Mouse (Mus musculus): ENCODE measurements around the gene Tprn. TPM values are rescaled to one million over a fixed set of nuclear protein-coding genes. Genes with fewer than 3 reads are reported as not detected.

The Tprn gene
- total RNA-seq, 2 experiments from 2014 or later, result 21.5 to 23.8 TPM

DNA sequence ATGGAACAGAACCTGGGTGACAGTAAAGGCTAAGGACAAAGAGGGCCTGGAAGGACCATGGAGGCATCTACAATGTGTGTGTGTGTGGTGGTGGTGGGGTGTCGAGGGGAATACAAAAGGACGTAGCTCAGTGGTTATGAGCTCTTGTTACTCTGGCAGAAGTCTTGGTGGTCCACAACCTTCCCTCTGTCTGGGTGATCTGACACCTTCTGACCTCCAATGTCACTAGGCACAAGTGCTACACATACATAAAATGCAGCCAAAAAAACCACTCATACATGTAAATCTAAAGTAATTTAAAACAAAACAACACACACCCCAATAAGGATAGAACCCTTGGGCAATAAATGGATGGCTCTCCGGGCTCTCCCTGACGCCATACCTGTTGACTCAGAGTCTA lies 35.0 kb upstream of the Tprn start:
- no peak for DNase-seq (ENCODE audit: low spot score in 2 of 2)
- TF ChIP-seq CTCF (conservative IDR thresholded peaks at IDR 0.05), result no peak
- Histone ChIP-seq H3K27ac (peak overlapping the region; percentile 98), H3K4me3 (no peak overlapping the region)

DNA sequence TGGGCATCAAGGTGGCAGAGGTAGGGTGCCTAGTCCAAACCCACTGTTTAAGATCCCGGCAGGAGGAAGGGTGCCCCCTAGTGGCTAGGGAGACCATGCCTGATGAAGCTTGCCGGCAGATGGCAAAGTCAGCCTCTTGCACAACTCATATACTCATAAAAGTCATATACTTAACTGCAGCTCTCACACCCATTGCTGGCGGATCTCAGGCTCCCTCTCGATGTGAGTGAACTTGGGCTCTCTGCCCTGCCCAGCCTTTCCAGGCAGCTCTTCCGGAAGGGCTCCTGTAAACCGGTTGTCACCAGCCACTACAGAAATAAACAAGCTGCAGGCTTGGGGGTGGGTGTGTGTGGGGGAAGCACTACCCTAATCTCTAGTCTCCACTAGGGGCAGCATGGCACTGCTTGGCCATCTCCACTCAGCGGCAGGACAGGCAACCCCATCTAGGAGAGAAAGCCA lies 34.0 kb upstream of the Tprn start:
- TF ChIP-seq CTCF (conservative IDR thresholded peaks at IDR 0.05), result peak; percentile 85
- Histone ChIP-seq H3K27ac (peak overlapping the region; percentile 98), H3K4me3 (peak overlapping the region; percentile 45)
- peak; percentile 81 to 90 for DNase-seq (ENCODE audit: low spot score in 2 of 2)

DNA sequence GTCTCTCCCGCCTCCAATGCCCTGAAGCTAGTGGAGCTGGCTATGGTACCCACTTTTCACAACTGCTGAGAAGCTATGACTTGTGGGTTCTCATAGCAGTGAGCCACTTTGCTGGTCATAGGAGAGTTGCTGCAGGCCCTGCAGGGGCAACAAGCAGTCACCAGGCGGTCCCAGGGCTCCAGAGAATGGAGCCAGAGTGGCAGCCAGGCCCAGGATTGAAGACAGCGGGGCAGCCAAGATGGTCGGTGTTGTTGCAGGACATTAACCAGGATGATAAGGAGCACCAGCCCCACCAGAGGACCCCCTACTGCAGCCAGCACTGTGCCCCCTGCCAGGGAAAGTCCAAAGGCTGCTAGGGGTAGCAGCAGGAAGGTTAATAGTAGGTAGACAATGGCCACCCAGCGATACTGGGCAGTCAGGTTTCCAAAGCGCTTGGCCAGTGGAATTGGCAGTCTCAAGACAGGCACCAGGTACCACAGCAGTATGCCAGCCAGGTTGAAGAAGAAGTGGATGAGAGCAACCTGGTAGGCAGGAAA lies 33.4 kb upstream of the Tprn start:
- TF ChIP-seq CTCF (conservative IDR thresholded peaks at IDR 0.05), result no peak
- Histone ChIP-seq H3K27ac (peak overlapping the region; percentile 98), H3K4me3 (peak overlapping the region; percentile 45; the same call in 1 of the 2 replicates)
- DNase-seq (ENCODE audit: low spot score in 2 of 2), result no peak

DNA sequence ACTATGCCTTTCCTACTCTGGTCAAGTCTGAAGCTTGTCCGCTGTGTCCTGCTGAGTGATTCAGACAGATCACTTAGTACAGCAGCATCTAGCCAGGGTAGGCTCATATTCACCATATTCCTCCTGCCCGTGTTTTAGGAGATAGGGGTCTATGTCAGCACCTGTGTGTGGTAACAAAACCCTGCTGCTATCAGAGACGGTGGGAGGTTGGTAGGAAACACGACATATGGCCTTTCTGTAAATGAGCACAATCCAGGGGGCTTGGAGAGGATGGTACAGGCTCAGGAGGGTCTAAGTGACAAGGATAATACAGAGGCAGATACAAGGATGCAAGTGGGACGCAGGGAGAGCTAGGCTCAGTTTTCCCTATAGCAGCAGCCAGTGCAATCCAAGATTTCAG lies 32.8 kb upstream of the Tprn start:
- DNase-seq (ENCODE audit: low spot score in 2 of 2), result no peak
- TF ChIP-seq CTCF (conservative IDR thresholded peaks at IDR 0.05), result no peak
- H3K4me3 ChIP-seq, result no peak overlapping the region
- peak overlapping the region; percentile 98; the same call in 1 of the 2 replicates for H3K27ac ChIP-seq

DNA sequence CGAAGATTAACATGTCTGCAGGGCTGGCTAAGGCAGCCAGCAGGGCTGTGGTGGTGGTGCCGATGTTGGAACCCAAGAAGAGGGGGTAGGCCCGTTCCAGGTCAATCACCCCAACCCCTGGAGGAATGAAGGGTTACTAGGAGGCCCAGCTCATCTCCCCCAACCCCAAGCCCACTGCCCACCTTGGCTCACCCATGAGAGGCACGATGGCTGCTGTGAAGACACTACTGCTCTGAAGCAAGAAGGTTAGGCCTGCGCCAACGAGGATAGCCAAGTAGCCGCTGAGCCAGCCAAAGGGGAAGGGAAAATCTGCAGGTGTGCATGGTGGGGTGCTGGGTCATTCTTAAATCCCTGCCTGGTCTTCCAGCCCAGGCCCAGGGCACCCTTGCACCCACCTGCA lies 31.8 kb upstream of the Tprn start:
- no peak for DNase-seq (ENCODE audit: low spot score in 2 of 2)
- H3K4me3 ChIP-seq, result no peak overlapping the region
- no peak for TF ChIP-seq CTCF (conservative IDR thresholded peaks at IDR 0.05)
- H3K27ac ChIP-seq, result no peak overlapping the region

DNA sequence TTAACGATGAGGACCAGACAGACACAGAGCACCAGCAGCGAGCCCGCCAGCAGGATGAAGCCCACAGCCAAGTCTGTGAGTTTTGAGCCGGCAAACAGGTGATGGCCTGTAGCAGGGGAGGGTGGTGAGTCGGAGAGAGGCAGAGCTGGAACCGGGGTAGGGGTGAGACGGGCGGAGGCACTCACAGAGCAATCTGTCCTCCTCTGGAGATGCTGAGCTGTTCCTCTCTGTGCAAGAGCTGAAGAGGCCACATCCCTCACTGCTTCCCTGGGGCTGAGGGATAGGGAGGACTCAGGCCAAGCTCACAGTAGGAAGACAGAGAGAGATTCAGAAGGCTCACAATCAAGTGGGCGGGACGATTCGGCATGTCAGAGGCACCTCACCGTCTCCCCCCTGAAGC lies 31.4 kb upstream of the Tprn start:
- H3K4me3 ChIP-seq, result no peak overlapping the region
- no peak for DNase-seq (ENCODE audit: low spot score in 2 of 2)

DNA sequence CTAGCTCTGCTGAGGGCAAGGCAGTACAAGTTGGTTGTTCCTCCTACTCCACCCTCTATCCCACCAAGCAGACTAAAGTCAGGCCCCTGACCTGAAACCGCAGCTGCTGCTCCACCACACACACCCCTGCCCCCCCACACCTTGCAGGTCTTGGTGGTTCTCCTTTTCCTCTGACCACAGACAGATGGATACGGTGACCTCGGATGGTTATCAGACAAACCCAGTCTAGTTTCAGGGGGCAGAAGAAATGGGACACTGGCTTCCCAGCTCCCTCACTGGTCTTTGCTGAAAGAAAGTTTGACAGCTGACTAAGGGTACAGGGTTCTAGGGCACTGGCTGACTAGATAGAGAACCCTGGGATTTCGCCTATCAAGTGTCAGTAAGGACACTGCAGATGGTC lies 29.0 kb upstream of the Tprn start:
- TF ChIP-seq CTCF (conservative IDR thresholded peaks at IDR 0.05), result no peak
- no peak for DNase-seq (ENCODE audit: low spot score in 2 of 2)
- Histone ChIP-seq H3K4me3 (no peak overlapping the region), H3K27ac (no peak overlapping the region)

More for the DNA sequence above, 31.4 kb upstream of the Tprn start:
- no peak for TF ChIP-seq CTCF (conservative IDR thresholded peaks at IDR 0.05)
- H3K27ac ChIP-seq, result no peak overlapping the region

DNA sequence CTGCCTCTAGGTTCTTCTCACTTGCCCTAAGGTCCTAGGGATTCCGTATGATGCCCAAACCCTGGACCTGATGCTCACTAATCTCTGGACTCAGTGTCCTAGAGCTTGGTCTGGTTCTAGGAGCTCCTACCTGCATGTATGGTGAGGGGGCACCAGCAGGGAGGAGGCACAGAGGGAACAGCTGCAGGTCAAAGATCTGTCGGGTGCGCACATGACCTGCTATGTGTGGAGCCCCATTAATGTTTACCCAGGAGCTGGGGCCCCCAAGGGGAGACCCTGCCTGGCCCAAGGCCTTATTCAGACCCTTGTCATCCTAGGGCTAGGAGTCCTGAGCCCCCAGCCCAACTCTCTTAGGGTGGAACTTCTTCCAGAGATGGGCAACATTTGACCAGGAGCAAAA lies 28.4 kb upstream of the Tprn start, which contains the start of gene Slc34a3:
Slc34a3 (minus strand) TSS at position 315 of the 400 bp plus-strand sequence.
- no peak within 1 kb of the TSS for H3K4me3 ChIP-seq
- no peak for DNase-seq (ENCODE audit: low spot score in 2 of 2)
- TF ChIP-seq CTCF (conservative IDR thresholded peaks at IDR 0.05), result no peak
- H3K27ac ChIP-seq, result no peak within 1 kb of the TSS

DNA sequence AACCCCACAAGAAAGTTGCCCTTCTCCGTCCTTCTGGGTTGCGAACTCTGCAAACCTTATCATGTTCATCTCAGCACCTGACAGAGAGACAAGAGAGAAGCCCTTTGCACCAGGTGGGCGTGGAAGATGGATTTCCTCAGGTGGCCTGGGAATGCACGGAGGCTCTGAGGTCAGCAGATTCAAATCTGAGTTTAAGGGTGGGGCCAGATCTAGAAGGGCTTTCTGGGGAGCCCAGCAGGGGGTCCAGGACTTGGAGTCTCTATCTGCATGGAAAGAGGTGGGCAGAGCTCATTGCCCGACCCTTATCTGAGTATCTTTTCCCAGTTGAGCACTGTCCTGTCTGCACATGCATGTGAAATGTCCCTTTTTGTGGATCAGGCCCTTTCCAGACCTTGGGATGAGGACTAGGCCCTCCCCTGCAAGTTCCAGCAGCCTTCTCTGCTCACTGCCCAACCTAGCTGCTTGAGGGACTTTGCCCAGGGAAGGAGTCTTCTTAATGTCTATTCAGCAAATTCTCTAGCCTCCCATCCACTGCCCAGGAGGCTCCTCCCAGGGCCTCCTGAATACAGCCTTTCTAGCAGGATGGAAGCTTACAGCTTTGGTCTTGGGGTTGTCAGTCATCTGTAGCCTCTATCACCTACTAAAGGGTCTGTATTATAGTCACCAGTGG lies 27.7 kb upstream of the Tprn start:
- no peak overlapping the region for H3K4me3 ChIP-seq
- no peak for TF ChIP-seq CTCF (conservative IDR thresholded peaks at IDR 0.05)
- no peak overlapping the region for H3K27ac ChIP-seq
- DNase-seq (ENCODE audit: low spot score in 2 of 2), result no peak

DNA sequence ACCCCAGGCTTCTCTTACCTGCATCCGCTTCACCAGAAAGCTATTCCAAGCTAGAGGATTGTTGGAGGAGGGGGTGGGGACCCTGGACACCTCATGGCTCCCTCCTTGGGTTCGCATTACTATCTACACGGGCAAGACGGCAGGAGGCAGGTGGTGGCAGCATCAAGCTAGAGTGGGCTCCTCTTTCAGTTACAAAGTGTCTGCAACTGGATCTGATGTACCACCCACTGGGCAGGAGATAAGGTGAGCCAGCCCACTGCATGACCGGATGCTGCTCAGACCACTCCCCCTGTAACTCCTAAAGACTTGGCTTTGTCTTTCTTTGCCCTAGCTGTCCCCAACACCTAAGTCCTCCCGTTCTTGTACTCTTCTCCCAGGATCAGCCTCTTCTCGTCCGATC lies 25.8 kb upstream of the Tprn start, which contains the start of gene Rnf224:
Rnf224 (minus strand) TSS at position 174 of the 400 bp plus-strand sequence.
- no peak for DNase-seq (ENCODE audit: low spot score in 2 of 2)
- no peak within 1 kb of the TSS for H3K27ac ChIP-seq
- no peak for TF ChIP-seq CTCF (conservative IDR thresholded peaks at IDR 0.05)
- H3K4me3 ChIP-seq, result no peak within 1 kb of the TSS

DNA sequence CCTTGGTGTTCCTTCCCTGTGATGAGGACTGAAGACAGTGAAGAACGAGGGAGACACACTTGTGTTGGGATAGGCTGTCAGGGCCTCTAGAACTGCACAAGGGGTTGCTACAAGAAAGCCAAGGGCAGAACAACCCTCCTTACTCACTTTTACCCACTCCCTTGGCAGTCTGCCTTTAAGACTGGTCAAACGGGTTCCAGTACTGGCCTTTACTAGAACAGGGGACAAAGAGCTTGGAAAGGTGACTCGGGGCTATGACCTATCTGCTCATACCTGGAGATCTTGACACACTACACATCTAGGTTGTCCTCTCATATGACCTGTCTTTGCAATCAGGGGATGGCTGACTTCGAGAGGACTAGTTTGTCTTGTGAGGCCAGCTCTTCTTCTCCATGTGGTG lies 24.9 kb upstream of the Tprn start:
- no peak overlapping the region for H3K4me3 ChIP-seq
- no peak for DNase-seq (ENCODE audit: low spot score in 2 of 2)
- no peak overlapping the region for H3K27ac ChIP-seq
- no peak for TF ChIP-seq CTCF (conservative IDR thresholded peaks at IDR 0.05)

DNA sequence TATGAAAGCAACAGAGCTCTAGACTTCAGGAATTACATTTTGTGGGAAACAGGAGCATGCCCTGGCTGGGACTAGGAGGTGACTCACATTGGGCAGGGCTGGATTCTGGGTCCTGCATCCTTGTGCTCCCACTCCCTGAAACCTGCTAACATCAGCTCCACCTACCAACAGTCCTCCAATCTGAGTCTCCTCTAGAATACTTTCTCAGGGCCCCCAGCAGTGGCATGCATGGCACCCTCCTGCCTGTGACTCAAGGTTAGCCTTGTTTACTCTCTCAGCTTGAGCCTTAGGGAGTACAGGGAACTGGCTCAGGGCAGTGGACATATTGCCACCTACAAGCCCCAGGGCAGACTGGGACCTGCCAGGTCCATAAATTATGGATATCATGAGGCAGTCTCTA lies 24.3 kb upstream of the Tprn start:
- Histone ChIP-seq H3K4me3 (no peak overlapping the region), H3K27ac (no peak overlapping the region)
- DNase-seq (ENCODE audit: low spot score in 2 of 2), result no peak
- no peak for TF ChIP-seq CTCF (conservative IDR thresholded peaks at IDR 0.05)

DNA sequence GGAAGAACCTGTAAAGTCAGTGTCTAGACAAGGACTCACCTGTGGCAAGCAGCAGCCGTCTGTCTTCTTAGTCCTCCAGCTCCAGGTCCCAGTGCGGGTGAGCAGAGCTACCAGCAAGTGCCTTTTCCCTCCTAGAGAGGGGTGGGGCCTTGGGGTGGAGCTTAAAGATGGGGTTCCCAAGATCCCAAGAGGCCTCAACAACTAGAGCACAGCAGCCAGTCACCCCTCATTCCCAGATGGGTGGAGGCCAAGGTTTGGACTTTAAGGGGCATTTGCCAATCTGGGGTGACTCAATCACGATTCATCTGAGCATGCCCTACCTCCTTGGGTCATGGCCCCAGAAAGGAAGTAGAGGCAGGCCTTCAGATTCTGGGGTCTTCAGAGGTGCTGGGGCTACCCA lies 22.7 kb upstream of the Tprn start:
- no peak for DNase-seq (ENCODE audit: low spot score in 2 of 2)
- no peak overlapping the region for H3K4me3 ChIP-seq
- H3K27ac ChIP-seq, result no peak overlapping the region
- no peak for TF ChIP-seq CTCF (conservative IDR thresholded peaks at IDR 0.05)

DNA sequence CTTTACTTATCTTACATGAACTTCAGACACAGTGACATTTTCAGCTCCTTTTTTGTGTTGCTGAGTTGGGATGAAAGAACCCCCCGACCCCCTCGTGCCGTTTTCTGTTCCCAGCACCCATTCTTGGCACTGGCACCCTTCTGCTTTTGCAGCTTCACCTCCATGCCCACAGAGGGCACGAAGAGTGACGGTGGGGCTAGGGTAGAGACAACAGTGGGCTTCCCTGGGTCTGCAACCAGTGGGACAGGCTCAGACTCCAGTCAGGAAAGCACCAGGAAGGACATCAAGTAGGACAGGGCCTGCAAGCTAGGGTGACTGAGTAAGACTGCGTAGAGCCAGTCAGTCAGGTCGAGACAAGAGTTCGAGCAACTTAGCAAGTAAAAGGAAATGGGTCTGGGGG lies 22.1 kb upstream of the Tprn start:
- no peak for DNase-seq (ENCODE audit: low spot score in 2 of 2)
- no peak for TF ChIP-seq CTCF (conservative IDR thresholded peaks at IDR 0.05)
- Histone ChIP-seq H3K4me3 (peak overlapping the region; percentile 70), H3K27ac (peak overlapping the region; percentile 50)

All from layer of hippocampus, adult 2 months (tissue).